8 mouse cellular contexts compared by ENCODE assay signal in genomic region chr10:19692988-19693387, GRCm38 (mm10). TPM values are rescaled to one million over a fixed set of nuclear protein-coding genes. Genes with fewer than 3 reads are reported as not detected.
A peak's percentile ranks its signal among the peaks of the same experiment; 100 is the strongest.
DNase-seq lines count a peak whose midpoint lies in the region; ATAC-seq and TF ChIP-seq lines count a peak whose summit lies in the region.

No protein-coding gene starts in this region.

- no peaks in the 10 kb centered on the region for H3K36me3 ChIP-seq in heart, adult 2 months (ENCODE audit: control insufficient read depth, insufficient read depth, low read length)

- no peak overlapping the region for H3K27ac ChIP-seq in heart, adult 2 months

- TF ChIP-seq EP300 in heart, adult 2 months (IDR thresholded peaks at IDR 0.05; ENCODE audit: insufficient read depth, low read depth, low read length), result peak; percentile 74

- H3K9ac ChIP-seq in heart, adult 2 months (ENCODE audit: low read depth, low read length), result no peak overlapping the region

- peaks cover 3% of the 10 kb centered on the region for H3K4me1 ChIP-seq in heart, adult 2 months (ENCODE audit: control insufficient read depth, insufficient read depth, low read length)

- ATAC-seq in CD4-positive, CD25-positive, alpha-beta regulatory T cell, adult 4 months, result peak; percentile 76

- DNase-seq in 416B (ENCODE audit: low read depth), result peak; percentile 95
- DNase-seq in c-Kit-positive CD71-negative TER-119-negative erythroid progenitor cells, embryonic 14.5 days (ENCODE audit: low read depth), result peak; percentile 62
- DNase-seq in heart, adult 2 months, result peak; percentile 49 to 57
- DNase-seq in kidney, postnatal 10 days, result peak; percentile 53
- DNase-seq in lung, postnatal 10 days, result peak; percentile 75
- peak; percentile 36 for DNase-seq in retina, postnatal 7 days (ENCODE audit: low read depth, low spot score)
- DNase-seq in cerebellum, adult 11 months, result no peak

- intact Hi-C loops in heart, adult 2 months (cut with DNase I), result loop anchor here (1.0 to 5.0 kb wide), 4 partner anchors 96 to 451 kb away; no protein-coding TSS in a partner anchor

- no peaks in the 10 kb centered on the region for H3K27me3 ChIP-seq in heart, adult 2 months (ENCODE audit: control insufficient read depth, insufficient read depth, low read length)

- 46% methylated on average over 8 of the region's 8 CpGs for WGBS in heart, adult 2 months

- TF ChIP-seq CTCF in heart, adult 2 months (IDR thresholded peaks at IDR 0.05), result peak; percentile 73

- H3K4me3 ChIP-seq in heart, adult 2 months, result no peak overlapping the region

- H3K79me2 ChIP-seq in heart, adult 2 months (replicated peaks; ENCODE audit: control insufficient read depth, insufficient read depth, low read length), result no peaks in the 10 kb centered on the region

- no peak for TF ChIP-seq POLR2A in heart, adult 2 months (IDR thresholded peaks at IDR 0.05; ENCODE audit: insufficient read depth, low read depth, low read length)

RNA-seq across cellular contexts. Expression of gene Il20ra, which starts 19.4 kb away (rescaled TPM):
- not detected for polyA plus RNA-seq in CD4-positive, CD25-positive, alpha-beta regulatory T cell, adult 4 months (2017; shearing (Covaris generic))
- not detected for total RNA-seq in heart, adult 2 months (2021)
- polyA plus RNA-seq in heart, adult 2 months (2012; rRNA removed), result not detected in 2 replicates
